Mouse (Mus musculus) brown adipose tissue, adult 24 weeks (tissue): ENCODE results near the gene Tsnax. TPM values are rescaled to one million over a fixed set of nuclear protein-coding genes. Genes with fewer than 3 reads are reported as not detected.

Experiments used
- polyA plus RNA-seq: library from polyadenylated mRNA; stranded (reverse); fragments of >200 nt; gene quantifications from 2 replicates; pipeline ENCODE4 v1.2.4, GENCODE M21; 2012; ENCODE audit not compliant: missing spikeins, insufficient read depth, insufficient read length

The Tsnax gene
- polyA plus RNA-seq, 1 experiment = 34.8 TPM

Other genes with a start within 250 kb of the Tsnax start
- gene Trim67, start 219.9 kb upstream of the Tsnax start, polyA plus RNA-seq = 7.1 and 8.0 TPM in 2 replicates
- 133 and 153 TPM in 2 replicates for gene Gnpat, start 150.0 kb upstream of the Tsnax start, polyA plus RNA-seq
- 12.9 and 17.1 TPM in 2 replicates for gene 2810004N23Rik, start 149.9 kb upstream of the Tsnax start, polyA plus RNA-seq
- gene Exoc8, start 115.3 kb upstream of the Tsnax start, polyA plus RNA-seq = 9.7 and 13.5 TPM in 2 replicates
- gene Sprtn, start 115.1 kb upstream of the Tsnax start, polyA plus RNA-seq = 10.2 and 14.9 TPM in 2 replicates
- 134 and 142 TPM in 2 replicates for gene Egln1, start 63.7 kb upstream of the Tsnax start, polyA plus RNA-seq
- 0.40 TPM in 1 of 2 replicates, not detected in the other for gene Disc1, start 41.2 kb downstream of the Tsnax start, polyA plus RNA-seq